Mouse (Mus musculus): ENCODE measurements around the gene Man2a1.

DNA sequence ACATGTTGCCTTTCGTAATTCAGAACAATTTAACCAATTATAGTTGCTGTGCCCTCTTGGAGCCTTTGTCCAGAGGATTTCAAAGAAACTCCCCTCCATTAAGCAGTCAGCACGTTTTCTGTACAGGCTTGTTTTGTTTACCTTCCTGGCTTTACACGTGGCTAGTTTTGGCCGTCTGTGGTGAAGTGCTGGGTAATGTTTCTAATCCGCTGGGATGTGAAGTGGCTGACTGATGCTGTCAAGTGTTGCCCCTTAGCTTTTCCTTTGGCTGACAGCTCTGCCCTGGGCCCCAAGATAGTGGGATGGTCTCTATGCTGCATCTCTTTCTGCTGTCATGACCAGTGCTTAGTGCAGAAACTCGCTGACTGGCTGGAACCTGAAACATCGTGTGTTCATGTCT is 43.1 kb downstream of the Man2a1 start:
- no peak for TF ChIP-seq CTCF (IDR thresholded peaks at IDR 0.05; ENCODE audit: control insufficient read depth, insufficient read depth, insufficient read length)
- TF ChIP-seq MYOG (IDR thresholded peaks at IDR 0.05; ENCODE audit: control insufficient read depth, extremely low read depth, insufficient read length), result no peak
- TF ChIP-seq CEBPB (IDR thresholded peaks at IDR 0.05; ENCODE audit: low read depth), result no peak
- TF ChIP-seq MAX (IDR thresholded peaks at IDR 0.05), result no peak
- no peak for TF ChIP-seq MYOD1 (IDR thresholded peaks at IDR 0.05; ENCODE audit: control insufficient read depth, insufficient read length, low read depth)
- TF ChIP-seq USF1 (IDR thresholded peaks at IDR 0.05; ENCODE audit: low read depth), result no peak

Data from C2C12 (cell line).